Mouse (Mus musculus) liver, adult 2 months (tissue): ENCODE data around the gene Gm10563.

Experiments
- CTCF ChIP-seq: fragments of 200-500 bp; IDR thresholded peaks from 2 replicates; pipeline ENCODE4 v1.5.1; 2011; ENCODE audit warnings: low read depth, low read length, control low read depth
- POLR2A ChIP-seq: fragments of 200-500 bp; IDR thresholded peaks from 2 replicates; pipeline ENCODE4 v1.6.1; 2011; ENCODE audit warnings: low read length, control low read depth; ENCODE audit not compliant: insufficient read depth; ENCODE audit errors: extremely low read depth

GRCm38 (mm10) chr4:155660641-155661040 is 15.4 kb upstream of the Gm10563 start:
- TF ChIP-seq CTCF (no peak), POLR2A (no peak)
